Mouse (Mus musculus) embryonic fibroblast, embryonic 13.5 days (primary cell): ENCODE measurements at regions not wholly inside any gene's neighbourhood (a gene's known extent, or its start where the extent isn't known, plus 50 kb on each side); places are given as distances from the start of the nearest gene placed in this dataset.

Experiments
- CTCF ChIP-seq: IDR thresholded peaks from 2 replicates; pipeline ENCODE4 v1.5.1; 2011; ENCODE audit warnings: mild to moderate bottlenecking, control low read depth, low read length, moderate library complexity, borderline replicate concordance; ENCODE audit not compliant: insufficient read depth
- POLR2A ChIP-seq: IDR thresholded peaks from 2 replicates; pipeline ENCODE4 v1.6.1; 2011; ENCODE audit warnings: low read depth, mild to moderate bottlenecking, control low read depth, low read length, moderate library complexity

DNA sequence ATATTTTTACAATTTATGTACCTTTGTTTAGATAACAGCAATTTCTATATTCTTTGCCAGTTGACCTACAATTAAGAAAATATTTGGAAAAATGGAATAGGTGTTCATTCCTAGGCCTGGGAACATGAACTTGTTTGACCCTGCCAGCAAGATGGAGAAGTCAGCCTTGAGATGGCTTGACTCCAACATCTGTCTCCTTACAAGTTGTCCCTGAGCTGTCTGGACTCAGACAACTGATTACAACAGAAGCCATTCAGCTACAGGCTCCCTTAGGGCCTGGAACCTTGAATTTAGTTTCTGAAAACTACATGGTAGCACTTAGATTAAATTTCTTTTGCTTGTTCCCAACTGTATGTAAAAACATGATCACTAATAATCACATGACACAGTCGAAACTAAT is 148.9 kb upstream of the Trim24 start:
- TF ChIP-seq CTCF (no peak), POLR2A (no peak)
